Mouse (Mus musculus) embryo, embryonic 10 days (tissue): ENCODE data around the gene Spindoc.
A peak's percentile ranks its signal among the peaks of the same experiment; 100 is the strongest.
"Not testable (repeated sequence)": the region's sequence is repeated elsewhere in the genome, so short reads cannot be mapped to it uniquely, and the experiment has no call there.

Source experiments
- DNase-seq: peaks from one replicate; pipeline ENCODE4 v3.0.0-alpha.2; 2015; ENCODE audit warnings: low spot score

Gene Spindoc

DNA sequence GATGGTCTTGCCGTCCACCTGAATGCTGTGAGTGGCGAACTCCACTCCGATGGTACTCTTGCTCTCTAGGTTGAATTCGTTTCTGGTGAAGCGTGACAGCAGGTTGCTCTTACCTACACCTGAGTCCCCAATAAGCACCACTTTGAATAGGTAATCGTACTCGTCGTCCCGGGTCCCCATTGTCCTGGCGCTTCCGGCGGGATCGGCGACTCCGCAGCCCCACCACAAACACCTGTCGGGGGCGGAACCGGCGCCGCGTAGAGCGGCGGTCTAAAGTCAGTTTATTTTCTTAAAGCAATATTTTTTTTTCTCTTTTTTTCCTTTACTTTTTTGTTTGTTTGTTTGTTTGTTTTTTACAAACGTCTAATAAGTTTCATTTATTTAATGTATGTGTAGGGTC is 16.1 kb upstream of the Spindoc start:
- DNase-seq, result not testable (repeated sequence)

DNA sequence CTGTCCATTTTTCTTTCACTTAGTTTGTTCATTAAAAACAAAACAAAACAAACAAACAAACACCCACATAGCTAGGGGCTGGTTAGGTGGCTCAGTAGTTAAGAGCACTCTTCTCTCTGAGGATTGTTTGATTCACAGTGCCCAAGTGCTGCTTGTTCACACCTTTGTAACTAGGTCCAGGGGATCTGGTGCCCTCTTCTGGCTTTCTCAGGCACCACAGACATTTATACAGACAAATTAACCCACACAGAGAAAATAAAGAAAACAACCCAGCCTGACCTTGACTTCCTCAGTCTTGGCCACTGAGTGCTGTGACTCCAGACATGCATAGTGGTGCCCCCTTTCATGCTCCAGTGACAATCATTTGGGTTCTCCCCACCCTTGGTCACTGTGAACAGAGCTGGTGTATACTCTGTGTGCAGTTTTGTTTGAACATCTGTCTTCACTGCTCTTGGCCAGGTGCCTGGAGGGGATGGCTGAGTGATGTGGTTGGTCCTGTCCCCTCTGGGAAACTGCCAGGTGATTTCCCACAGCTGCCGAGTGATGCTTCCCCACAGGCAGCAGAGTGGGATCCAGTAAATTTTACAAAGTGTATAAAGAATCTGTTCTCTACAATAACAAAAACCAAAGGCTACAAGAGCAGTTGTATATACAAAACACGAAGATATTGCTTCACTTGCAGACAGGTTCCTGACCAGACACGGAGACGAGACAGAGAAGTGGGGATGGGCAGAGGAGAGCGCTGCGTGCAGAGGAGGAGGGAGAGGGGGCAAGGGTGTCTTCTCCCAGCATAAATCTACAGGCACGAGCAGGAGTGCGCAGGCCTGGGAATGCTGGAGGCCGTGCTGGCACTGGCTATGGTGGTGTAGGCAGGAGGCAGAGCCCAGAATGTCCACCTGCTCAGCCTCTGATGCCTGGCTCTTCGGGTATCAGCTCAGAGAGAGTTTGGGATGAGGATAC is 14.4 kb upstream of the Spindoc start:
- DNase-seq, result not testable (repeated sequence)

DNA sequence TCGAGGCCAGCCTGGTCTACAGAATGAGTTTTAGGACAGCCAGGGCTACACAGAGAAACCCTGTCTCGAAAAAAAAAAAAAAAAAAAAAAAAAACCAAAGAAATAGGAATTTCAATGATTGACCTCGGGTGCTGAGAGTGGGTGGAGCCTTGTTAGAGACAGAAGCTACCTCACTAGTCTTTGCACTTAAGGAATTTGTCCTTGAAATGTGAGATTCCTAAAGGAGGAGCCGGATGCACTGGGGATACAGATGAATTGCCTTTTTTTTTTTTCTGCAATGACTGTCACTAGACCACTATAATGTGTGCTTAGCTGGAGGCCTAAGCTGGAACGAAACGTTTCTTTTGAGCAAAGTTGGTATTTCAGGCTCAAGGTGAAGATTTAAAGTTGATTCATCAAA is 5.7 kb upstream of the Spindoc start:
- no peak for DNase-seq

DNA sequence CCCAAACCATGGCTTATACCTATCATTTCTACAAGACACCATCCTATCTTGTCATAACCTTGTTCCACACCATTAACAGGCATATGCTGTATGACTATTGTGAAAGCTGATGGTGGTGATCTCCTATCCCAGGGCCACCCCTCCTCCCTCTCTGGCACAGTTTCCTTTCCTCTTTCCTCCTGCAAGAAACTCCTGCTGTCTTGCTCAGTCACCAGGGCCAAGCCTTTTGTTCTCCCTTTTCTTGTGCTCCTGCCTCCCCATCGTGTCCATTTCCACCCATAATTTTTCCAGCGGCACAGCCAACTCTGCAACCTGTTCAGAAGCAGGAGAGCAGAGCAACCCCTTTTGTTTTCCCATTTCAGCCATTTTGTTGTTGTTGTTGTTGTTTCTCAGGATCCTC is 3.2 kb upstream of the Spindoc start:
- DNase-seq, result no peak

DNA sequence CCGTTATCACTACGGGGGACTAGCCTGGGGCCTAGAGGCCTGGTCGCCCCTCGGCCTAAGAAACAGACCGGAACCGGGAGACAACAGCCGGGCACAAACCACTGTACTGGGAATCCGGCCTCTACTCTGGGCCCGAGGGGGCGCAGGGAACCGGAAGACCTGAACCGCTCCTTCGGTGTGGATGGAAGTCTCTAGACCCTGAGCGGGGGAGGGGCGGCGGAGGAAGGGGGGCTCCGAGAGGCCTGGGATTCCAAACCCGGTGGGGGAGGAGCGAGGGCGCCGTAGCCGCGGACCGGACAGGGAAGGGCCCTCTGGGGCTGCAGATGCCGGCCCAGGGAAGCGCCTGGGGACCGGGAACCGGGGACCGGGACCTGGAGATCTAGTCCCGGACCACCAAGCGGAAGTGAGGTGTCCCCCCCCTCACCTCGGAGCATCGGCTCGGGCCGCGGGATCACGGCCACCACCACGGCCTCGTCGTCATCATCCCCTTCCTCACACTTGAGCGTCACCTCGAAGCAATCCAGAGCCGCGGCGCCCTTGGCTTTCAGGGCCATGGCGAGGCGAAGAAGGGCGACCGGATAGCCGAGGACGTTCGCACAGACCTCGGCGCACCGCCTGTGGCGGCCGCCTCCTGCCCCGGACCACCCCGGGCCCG is 419 bp downstream of the Spindoc start:
- peak; percentile 76 for DNase-seq

DNA sequence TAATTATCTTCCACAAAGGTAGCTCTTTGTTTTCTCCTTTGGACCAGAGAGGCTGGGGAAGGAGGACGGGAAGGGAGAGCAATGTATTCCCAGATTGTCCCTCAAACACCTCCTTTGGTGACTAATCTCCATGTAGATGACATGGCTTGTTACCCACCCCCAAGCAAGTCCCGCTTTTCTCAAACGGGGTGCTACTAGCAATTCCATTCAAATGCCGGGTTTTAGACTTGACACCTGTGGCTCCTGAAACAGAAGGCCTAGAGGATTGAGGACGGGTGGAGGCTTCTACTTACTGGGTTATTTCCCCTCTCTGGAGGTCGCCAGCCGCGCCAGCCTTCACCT is 917 bp downstream of the Spindoc start:
- DNase-seq, result no peak

DNA sequence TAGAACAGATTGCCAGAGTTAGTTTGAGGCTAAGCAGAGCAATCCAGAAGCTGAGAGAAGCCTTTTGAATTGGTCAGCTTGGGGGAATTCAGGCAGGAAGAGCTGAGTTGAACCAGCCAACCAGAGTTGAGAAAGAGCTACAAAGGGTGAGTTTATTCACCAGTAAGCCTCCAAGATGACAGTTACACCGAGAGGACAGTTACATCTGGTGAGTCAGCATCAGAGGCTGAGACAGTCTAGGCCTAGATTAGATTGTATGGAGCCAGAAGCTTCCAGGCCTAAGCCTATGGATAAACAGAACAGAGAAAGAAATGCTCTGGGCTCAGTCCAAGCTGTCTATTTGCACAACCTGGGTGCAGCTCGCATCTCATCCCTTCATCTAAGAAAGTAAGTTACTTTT is 5.2 kb downstream of the Spindoc start:
- no peak for DNase-seq

DNA sequence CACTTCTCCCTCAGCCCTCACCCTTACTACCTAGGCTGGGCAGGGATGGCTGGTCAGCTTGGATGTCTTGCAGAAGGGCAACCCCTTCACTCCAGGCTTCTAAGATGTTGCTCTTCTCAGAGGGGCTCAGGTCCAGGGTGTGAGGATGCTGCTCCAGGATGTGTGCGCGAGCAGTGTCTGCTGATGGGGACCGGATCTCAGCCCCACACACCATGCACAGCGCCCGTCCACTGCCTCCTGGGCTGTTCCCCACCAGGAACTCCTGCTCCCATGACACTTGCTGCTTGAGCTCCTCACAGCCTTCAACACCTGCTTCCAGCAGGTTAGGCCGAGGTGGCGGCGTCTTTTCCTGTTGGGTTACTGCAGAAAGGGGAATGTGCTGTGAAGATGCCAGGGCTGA is 8.3 kb downstream of the Spindoc start:
- no peak for DNase-seq

DNA sequence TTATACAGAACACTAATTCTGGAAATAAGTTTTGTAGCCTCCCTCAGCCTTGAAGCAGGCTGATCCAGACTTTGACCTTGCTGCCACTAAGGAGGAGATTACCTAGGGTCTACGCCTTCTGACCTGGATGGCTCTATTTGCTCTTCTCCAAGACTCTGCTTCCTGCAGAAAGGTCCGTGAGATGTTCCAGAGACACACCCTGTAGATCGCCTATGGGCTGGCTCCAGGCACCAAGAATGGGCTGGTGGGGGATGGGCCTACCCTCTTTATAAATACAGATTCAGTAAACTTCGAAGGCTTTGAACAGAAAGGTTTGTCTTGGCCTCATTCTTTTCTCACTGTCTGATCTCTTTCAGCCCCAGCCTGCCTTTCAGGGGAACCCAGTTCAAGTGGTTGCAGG is 13.3 kb downstream of the Spindoc start:
- not testable (repeated sequence) for DNase-seq

DNA sequence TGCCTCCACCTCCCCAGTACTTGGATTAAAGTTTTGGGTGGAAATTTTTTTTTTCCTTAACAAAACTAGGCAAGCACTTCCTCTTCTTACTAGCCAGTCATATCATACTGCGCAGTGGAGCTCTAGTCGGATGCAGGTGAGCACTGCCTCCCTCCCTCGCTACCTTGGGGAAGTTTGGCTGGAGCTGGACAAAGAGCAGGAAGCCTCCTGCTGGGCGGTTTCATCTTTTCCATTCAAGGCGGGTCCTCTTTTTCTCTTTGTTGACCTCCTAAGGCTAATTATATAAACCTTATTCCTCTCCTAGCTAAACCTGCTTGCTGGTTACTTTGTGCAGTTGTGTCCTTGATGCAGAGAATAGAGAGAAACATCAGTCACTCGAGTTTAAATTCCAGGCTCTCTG is 29.2 kb downstream of the Spindoc start:
- no peak for DNase-seq

DNA sequence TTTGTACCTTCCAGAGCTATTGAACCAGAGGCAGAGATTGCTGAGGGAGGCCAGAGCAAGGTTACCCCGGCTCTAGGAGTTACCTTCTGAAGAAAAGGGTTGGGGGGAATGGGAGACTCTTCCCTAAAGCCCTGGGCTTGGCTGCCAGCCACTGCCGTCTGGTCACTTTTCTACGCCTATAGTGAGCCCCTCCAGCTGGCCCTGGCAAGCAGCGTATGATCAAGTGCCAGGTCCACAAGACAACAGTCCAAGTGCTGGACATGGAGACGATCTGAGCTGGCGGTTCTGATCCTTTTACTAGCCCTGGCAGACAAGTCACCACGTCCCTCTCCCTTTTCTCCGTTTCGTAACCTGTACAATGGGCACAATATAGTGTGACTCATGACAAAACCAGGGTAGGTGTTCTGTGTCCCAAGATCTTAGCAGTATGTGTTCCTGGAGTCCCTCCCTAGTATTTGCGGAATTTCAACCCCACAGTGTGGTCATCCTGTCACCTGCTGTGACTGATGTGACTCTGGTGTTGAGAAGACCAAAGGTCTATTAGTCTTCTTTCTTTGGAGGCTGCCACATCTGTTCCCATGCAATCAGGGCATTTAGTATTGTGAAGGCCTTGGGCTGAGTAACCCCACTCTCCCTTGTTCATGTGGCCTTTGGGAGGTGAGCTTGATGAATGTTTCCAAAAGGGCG is 29.8 kb downstream of the Spindoc start:
- no peak for DNase-seq

DNA sequence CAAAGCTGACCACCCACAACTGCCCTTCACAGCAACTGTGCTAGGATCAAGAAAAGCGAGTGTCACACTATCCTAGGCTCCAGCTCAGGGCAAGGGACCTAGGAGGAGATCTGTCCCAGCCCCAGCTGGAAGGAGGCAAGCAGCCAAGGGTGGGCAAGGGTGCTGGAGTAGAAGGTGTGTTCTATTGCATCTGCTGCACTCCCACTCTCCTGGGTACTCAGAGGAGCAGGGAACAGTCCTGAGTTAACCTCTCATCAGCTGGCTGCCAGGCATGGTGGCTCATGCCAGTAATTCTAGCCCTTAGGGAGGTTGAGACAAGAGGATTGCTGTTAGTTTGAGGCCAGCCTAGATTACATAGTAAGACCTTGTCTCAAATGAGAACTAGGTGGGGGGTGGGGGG is 32.8 kb downstream of the Spindoc start:
- no peak for DNase-seq

DNA sequence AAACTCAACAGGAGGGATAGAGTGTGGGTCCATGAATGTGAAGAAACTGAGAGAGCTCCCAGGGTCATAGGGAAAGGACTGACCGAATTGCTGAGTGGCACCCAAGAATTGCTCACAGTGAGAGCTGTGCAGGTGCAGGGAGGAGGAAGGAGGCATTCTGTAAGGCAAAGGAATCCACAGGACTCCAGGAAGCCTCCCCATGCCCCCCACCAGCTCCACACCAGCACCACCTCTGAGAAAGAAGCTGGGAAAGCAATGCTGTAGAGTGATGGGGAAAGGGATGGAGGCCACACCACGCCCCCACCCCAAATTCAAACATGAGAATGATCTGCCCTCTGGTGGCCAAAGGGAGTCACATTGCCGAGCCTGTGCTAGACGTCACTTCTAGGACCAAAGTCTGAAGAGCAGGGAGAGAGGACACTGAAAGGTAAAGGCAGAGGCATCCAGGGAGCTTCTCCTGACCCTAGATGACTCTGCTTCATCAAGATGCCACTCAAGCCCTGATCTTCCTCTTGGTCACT is 37.5 kb downstream of the Spindoc start:
- DNase-seq, result peak; percentile 89

DNA sequence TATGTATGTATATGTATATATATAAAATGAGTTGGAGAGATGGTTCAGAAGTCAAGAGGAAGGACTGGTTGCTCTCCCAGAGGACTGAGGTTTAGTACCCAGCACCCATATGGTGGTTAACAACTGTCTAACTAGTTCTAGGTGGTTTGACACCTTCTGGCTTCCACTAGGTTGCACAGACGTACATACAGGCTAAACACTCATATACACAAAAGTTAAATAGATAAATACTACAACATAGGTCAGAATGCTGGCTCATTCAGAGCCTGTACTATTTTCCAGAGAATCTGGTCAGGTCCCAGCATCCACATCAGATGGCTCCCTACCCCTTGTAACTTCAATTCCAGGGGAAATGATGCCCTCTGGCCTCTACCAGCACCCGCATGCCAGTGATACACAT is 40.1 kb downstream of the Spindoc start:
- DNase-seq, result no peak

DNA sequence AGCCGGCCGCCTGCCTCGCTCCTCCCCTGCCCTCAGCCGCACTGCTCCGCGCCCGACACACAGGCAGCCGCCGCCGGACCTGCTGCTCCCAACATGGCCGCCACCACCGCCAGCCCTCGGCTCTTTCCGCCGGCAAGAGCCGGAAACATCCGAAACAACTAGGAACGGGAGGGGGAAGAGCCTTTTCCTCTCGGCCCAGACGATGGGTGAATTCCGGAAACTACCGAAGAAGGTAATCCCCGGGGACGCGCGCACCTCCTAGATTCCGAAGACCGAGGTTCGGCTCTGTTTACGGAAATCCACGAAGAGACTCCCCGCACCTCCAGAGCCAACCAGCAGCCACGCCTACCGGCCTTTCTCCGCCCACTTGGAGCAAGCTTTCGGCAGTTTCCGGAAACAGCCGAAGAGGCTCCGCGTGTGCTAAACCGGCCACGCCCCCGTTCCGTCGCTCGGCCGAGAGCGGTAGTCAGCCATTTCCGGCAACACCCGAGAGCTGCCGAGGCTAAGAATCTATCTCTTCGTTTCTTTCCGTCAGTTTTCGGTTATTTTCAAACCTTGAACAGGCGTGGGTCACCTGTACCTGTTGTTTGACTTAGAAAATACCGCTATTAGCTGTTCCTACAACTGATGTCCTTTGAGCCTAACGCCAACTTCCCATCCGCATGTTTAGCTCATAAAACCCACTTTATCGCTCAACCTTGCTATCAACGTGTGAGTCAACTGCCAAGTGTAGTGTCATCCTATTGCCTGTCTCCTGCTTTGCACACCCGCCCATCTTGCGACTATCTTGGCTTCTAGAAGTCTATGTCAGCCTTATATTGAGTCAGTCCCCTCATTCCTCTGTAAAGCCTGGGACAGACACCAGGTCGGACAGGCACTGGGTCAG is 41.0 kb downstream of the Spindoc start, which contains the start of gene Mark2:
Mark2 (minus strand) TSS at position 349 of the 886 bp plus-strand sequence.
- peak; percentile 100 for DNase-seq

DNA sequence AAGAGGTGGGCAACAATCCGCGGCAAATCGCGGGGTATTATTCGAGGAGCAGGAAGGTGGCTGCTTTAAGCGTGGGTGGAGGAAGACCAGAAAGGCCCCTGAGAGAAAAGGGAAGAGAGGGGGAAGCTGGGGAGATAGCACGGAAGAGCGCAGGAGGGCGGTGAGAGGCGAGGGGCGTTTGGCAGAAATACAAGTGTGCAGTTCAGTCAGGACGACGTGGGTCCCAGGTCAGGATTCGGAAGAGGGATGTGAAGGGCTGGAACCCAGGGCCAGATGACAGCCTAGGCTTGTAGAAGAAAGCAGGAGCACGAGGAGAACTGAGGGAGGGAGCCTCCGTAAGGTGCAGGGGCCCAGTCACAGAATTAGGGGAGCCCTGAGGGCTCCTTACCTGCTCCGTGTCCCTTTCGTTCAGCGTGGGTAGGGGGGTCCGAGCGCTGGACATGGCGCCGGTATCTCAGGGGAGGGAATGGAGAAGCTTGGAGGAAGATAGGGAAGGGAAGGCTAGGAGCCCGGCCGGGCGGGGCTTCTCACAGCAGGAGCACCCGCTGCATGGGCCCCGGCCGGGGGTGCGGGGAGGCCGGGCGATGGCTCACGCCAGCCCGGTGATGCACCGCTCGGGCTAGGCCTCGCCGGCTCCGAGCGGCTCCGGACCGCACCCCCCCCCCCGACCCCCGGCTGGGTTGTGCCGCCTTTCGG is 41.9 kb downstream of the Spindoc start:
- peak; percentile 39 for DNase-seq

DNA sequence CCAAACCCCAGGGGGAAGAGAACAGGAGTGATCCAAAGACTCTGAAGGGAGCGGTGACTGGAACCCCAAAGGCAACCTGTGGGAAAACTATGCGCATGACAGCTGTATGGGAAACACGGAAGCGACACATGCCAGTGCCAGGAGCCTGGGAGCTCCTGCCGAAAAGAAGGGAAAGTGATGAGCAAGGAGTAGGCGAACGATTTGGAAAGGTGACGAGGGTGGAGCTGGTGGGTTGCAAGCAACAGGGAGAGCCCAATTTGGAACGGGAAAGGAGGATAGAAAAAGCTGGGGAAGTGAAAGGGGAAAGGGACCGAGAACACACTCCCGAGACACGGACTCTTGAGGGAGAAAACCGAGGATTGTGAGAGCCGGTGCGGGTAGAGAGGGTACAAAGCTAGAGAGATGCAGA is 42.4 kb downstream of the Spindoc start:
- DNase-seq, result peak; percentile 11

DNA sequence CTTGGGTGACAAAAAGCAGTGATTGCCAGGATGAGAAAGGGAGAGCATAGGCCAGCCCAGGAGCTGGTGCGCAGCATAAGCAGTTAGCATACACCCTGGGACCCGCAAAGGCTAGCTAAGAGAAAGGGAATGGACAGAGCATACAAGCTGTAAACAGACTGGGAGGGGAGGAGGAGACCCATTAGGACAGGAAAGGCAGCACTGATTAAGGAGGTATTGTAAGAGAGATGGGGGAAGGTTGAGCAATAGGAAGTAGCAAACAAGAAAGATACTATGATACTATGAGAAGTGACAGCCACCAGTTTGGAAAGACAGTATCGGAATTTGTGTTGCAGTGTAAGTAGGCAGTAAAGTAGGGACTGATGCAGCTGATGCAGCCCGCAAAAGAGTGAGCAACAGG is 42.9 kb downstream of the Spindoc start:
- peak; percentile 10 for DNase-seq

DNA sequence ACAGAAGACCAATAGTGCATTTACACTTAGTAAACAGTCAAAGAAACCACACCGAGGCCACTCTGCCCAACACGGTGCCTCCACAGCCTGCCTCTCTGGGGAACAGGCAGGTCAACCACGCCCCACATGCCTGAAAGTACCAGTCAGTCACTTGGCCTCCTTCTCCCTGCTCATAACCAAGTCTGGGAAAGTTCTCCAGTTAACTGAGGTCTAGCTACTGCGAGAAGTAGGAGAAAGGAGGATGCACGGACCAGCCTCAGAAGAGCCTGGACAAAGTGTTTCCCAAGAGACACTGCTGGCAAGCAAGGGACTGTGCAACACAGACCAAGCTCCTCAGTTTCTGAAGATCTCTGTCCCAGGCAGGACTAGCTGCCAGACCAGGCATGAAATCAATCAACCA is 43.8 kb downstream of the Spindoc start:
- no peak for DNase-seq

DNA sequence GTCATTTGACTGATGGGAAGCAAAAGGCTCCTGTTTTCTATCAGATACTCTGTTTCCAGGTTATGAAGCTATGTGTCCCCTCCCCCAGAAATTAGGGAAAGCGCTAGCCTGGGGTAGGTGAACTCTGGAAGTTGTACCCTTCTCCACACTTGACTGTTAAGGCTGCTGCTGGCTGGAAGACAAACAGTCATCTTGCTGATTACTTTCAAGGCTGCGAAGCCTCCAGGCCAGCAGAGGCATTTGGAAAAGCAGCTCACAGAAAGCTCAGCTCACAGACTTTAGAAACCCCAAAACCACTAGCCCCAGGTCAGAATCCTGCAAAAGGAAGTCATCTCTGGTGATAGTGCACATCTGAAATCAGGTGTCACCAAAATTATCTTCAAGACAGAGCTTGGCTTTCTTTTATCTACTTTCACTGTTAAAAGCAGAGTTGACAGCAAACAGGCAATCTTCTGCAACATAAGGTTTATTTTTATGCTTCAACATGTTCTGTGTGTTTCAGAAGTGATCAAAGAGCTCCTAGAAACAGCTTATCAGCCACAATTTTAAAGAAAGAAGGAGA is 44.9 kb downstream of the Spindoc start:
- no peak for DNase-seq

DNA sequence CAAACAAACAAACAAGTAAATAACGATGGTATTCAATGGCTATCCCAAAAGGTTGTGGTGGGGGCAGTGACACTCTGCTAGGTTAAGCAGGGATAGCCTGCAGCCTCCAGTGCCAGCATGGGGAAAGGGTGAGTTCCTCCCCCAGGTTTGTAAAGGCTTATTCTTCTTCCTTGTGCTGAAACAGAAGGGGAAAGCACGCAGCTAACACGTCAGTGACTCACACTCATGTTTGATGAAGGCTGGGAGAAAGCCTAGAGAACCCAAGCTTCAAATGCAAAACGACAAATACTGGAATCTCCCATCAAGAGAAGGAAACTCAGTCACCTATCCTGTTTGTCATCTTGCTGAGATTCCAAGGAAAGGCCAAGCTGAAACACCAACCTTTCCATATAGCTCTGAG is 47.1 kb downstream of the Spindoc start:
- no peak for DNase-seq
